Mouse (Mus musculus) central nervous system, embryonic 18 days (tissue): Measurements from ENCODE around the gene Cers2. TPM values are rescaled to one million over a fixed set of nuclear protein-coding genes. Genes with fewer than 3 reads are reported as not detected.

Experiments
- polyA plus RNA-seq: library from polyadenylated mRNA; depleted of rRNA; stranded (reverse); fragments of >200 nt; gene quantifications from 2 replicates; pipeline ENCODE4 v1.2.3, GENCODE M21; 2012; rRNA removed

Cers2 gene
- polyA plus RNA-seq: 92.1 and 101 TPM in 2 replicates

GRCm38 (mm10) chr3:95314486-95315093 lies at the start of gene Cers2:
Cers2 (plus strand) TSS chr3:95314791.

GRCm38 (mm10) chr3:95281216-95282126 lies 33.1 kb upstream of the Cers2 start, which contains the start of the genes Mindy1 and Prune1:
Mindy1 (plus strand) TSS chr3:95281345.
Prune1 (minus strand) TSS chr3:95282076.

DNA sequence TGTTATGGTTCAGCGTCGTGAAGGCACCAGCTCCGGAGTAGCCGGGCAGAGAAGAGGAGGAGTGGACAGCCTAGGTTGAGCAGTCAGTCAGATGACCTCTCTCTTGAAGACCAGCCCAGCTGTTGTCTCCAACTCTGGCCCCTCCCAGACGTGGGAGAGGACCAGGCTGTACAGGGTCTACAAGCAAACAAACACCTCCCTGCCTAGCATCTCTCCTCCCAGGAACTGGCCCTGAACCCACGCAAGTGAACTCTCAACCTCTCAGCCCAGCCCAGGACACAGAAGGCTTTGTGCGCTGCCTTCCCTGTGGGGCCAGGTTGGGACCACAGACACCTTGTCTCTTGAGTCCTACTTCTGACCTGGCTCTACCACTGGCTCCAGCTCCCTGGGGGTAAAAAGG lies 7.5 kb upstream of the Cers2 start, which contains the start of gene Anxa9:
TSS of gene Anxa9 (minus strand) at position 77 of the 400 bp plus-strand sequence.

GRCm38 (mm10) chr3:95356701-95357449 lies 42.3 kb downstream of the Cers2 start, which contains the start of gene Setdb1:
Setdb1 (minus strand) TSS chr3:95357202.

Other genes starting within 250 kb of the Cers2 start
- gene Pip5k1a, start 207.9 kb upstream of the Cers2 start, polyA plus RNA-seq: 22.9 and 26.3 TPM in 2 replicates
- 119 and 135 TPM in 2 replicates for gene Vps72, start 203.8 kb upstream of the Cers2 start, polyA plus RNA-seq
- gene Tmod4, start 190.3 kb upstream of the Cers2 start, polyA plus RNA-seq: 1.2 and 3.0 TPM in 2 replicates
- 119 and 121 TPM in 2 replicates for gene Scnm1, start 180.8 kb upstream of the Cers2 start, polyA plus RNA-seq
- 30.0 and 30.6 TPM in 2 replicates for gene Lysmd1, start 180.7 kb upstream of the Cers2 start, polyA plus RNA-seq
- gene Tnfaip8l2, start 172.4 kb upstream of the Cers2 start, polyA plus RNA-seq: 1.6 TPM in 2 replicates
- 90.2 and 108 TPM in 2 replicates for gene Sema6c, start 154.3 kb upstream of the Cers2 start, polyA plus RNA-seq
- 9.0 and 10.0 TPM in 2 replicates for gene Gabpb2, start 96.9 kb upstream of the Cers2 start, polyA plus RNA-seq
- gene Cdc42se1, start 86.1 kb upstream of the Cers2 start, polyA plus RNA-seq: 54.9 and 55.6 TPM in 2 replicates
- 935 and 937 TPM in 2 replicates for gene Mllt11, start 82.6 kb upstream of the Cers2 start, polyA plus RNA-seq
- 0.08 and 0.20 TPM in 2 replicates for gene Gm128, start 73.2 kb upstream of the Cers2 start, polyA plus RNA-seq
- gene Bnipl, start 63.6 kb upstream of the Cers2 start, polyA plus RNA-seq: 0.26 and 0.31 TPM in 2 replicates
- 40.1 and 41.4 TPM in 2 replicates for gene Mindy1, start 33.4 kb upstream of the Cers2 start, polyA plus RNA-seq
- gene Prune1, start 32.7 kb upstream of the Cers2 start, polyA plus RNA-seq: 72.4 and 78.5 TPM in 2 replicates
- 1.5 and 1.7 TPM in 2 replicates for gene Anxa9, start 7.6 kb upstream of the Cers2 start, polyA plus RNA-seq
- 54.5 and 56.8 TPM in 2 replicates for gene Setdb1, start 42.4 kb downstream of the Cers2 start, polyA plus RNA-seq
- not detected in 2 replicates for gene 4930558C23Rik, start 88.0 kb downstream of the Cers2 start, polyA plus RNA-seq
- gene Arnt, start 119.6 kb downstream of the Cers2 start, polyA plus RNA-seq: 29.1 and 33.1 TPM in 2 replicates
- gene Ctsk, start 184.5 kb downstream of the Cers2 start, polyA plus RNA-seq: 5.9 and 35.0 TPM in 2 replicates
- gene Ctss, start 212.0 kb downstream of the Cers2 start, polyA plus RNA-seq: 8.8 and 9.2 TPM in 2 replicates
- gene Hormad1, start 244.9 kb downstream of the Cers2 start, polyA plus RNA-seq: not detected in 2 replicates